Mouse (Mus musculus): ENCODE results near the gene Stk38l. TPM values are rescaled to one million over a fixed set of nuclear protein-coding genes. Genes with fewer than 3 reads are reported as not detected.

Stk38l gene
- polyA plus RNA-seq, 1 experiment from 2014 or later, result 13.1 TPM

DNA sequence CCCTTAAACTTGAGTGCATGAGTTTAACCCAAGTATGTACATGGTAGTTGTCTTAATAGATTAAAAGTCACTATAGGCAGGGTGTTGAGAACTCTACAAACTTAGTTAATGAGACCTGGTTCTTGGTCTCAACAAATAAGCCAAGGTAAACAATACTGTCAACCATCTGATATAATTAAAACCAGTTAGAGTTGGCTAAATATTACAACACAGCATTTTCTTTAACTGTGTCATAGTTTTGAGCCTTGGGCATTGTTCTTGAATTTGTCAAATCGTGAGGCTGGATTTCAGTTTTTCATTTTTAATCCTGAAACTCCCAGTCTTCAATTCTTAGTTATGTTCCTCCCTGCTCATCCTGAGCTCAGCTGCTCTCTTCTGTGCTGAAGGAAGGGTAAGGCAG is 6.2 kb downstream of the Stk38l start:
- ATAC-seq (replicated peaks; ENCODE audit: low FRiP score, low read depth), result no peak
- 87% methylated on average over 1 of the region's 1 CpGs for WGBS
- no peak overlapping the region for H3K4me3 ChIP-seq (replicated peaks; ENCODE audit: low read depth, low read length)
- no peak for DNase-seq (ENCODE audit: low spot score)
- H3K27ac ChIP-seq, result no peak overlapping the region
- no peaks in the 10 kb centered on the region for H3K27me3 ChIP-seq (ENCODE audit: insufficient read depth, low read length)
- H3K36me3 ChIP-seq (ENCODE audit: insufficient read depth, low read length), result no peaks in the 10 kb centered on the region
- TF ChIP-seq CTCF (IDR thresholded peaks at IDR 0.05; ENCODE audit: low read depth), result no peak
- no peak overlapping the region for H3K9ac ChIP-seq (ENCODE audit: low read depth, low read length)
- no peak overlapping the region for H3K4me2 ChIP-seq (ENCODE audit: low read length)
- H3K4me1 ChIP-seq (replicated peaks; ENCODE audit: insufficient read depth, low read length), result no peaks in the 10 kb centered on the region
- H3K9me3 ChIP-seq (replicated peaks; ENCODE audit: low read length), result no peaks in the 10 kb centered on the region

DNA sequence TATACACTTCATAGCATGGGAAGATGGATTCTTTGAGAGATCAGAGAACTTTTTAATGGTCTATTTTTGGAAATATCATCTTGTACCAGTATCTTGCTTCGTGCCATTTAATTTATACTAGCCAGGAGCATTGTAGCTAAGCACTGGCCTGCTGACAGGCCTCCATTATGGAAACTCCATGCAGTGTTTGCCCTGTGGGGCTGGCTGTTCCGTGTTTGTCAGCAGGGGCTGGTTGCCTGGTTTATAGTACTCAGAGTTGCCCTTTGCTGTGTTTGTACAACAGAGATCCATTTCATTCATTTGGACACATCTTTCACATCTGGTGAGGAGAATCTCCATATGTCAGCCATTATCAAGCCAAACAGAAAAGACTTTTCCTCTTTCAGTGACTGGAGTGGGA is 6.9 kb downstream of the Stk38l start:
- Histone ChIP-seq H3K27ac (no peak overlapping the region), H3K4me3 (replicated peaks; ENCODE audit: low read depth, low read length) (no peak overlapping the region), H3K27me3 (ENCODE audit: insufficient read depth, low read length) (no peaks in the 10 kb centered on the region), H3K36me3 (ENCODE audit: insufficient read depth, low read length) (no peaks in the 10 kb centered on the region), H3K9me3 (replicated peaks; ENCODE audit: low read length) (no peaks in the 10 kb centered on the region), H3K4me2 (ENCODE audit: low read length) (no peak overlapping the region), H3K4me1 (replicated peaks; ENCODE audit: insufficient read depth, low read length) (no peaks in the 10 kb centered on the region), H3K9ac (ENCODE audit: low read depth, low read length) (no peak overlapping the region)
- ATAC-seq (replicated peaks; ENCODE audit: low FRiP score, low read depth), result no peak
- TF ChIP-seq CTCF (IDR thresholded peaks at IDR 0.05; ENCODE audit: low read depth), result no peak
- no peak for DNase-seq (ENCODE audit: low spot score)
- WGBS, result 53% methylated on average over 2 of the region's 2 CpGs

DNA sequence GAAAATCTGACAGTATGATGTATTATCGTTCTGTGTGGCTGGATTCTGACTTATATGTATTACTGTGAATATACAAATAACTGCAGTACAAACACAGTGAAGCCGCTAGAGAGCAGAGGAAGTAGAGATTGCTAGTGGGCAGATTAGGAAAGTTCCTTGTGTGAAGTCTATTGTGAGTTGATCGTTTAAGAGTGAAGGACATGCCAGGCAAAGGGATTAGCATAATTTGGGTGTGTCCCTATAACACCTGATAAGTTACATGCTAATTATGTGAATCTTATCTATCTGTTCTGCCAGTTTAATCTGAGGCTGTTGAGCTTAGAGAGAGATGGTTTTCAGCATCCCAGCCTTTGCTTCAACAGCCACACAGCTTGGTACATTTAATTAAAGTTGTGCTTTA is 7.4 kb downstream of the Stk38l start:
- Histone ChIP-seq H3K4me3 (replicated peaks; ENCODE audit: low read depth, low read length) (no peak overlapping the region), H3K4me2 (ENCODE audit: low read length) (no peak overlapping the region), H3K36me3 (ENCODE audit: insufficient read depth, low read length) (no peaks in the 10 kb centered on the region), H3K9ac (ENCODE audit: low read depth, low read length) (no peak overlapping the region), H3K27ac (no peak overlapping the region), H3K9me3 (replicated peaks; ENCODE audit: low read length) (no peaks in the 10 kb centered on the region), H3K27me3 (ENCODE audit: insufficient read depth, low read length) (no peaks in the 10 kb centered on the region), H3K4me1 (replicated peaks; ENCODE audit: insufficient read depth, low read length) (no peaks in the 10 kb centered on the region)
- no peak for DNase-seq (ENCODE audit: low spot score)
- no peak for TF ChIP-seq CTCF (IDR thresholded peaks at IDR 0.05; ENCODE audit: low read depth)
- ATAC-seq (replicated peaks; ENCODE audit: low FRiP score, low read depth), result no peak
- WGBS, result 73% methylated on average over 3 of the region's 3 CpGs

DNA sequence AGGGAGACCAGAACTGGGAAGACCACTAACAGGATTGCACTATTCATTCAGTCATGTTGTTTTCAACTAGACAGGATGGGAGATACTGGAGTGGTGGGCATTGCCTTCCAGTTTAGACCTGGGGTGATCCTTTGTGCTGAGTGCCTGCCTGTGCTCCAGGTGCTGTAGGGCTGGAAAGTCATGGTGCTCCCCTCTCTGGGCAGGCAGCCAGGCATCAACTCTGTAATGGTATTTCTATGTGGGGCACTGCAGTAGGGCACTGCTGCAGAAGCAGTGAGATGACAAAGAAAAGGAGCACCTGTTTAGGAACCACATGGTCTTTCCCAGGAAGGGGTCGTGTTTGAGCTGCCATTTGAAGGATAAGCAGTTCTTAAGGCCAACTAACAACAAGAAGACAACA is 7.9 kb downstream of the Stk38l start:
- Histone ChIP-seq H3K27me3 (ENCODE audit: insufficient read depth, low read length) (no peaks in the 10 kb centered on the region), H3K4me2 (ENCODE audit: low read length) (no peak overlapping the region), H3K4me3 (replicated peaks; ENCODE audit: low read depth, low read length) (no peak overlapping the region), H3K4me1 (replicated peaks; ENCODE audit: insufficient read depth, low read length) (no peaks in the 10 kb centered on the region), H3K27ac (no peak overlapping the region), H3K36me3 (ENCODE audit: insufficient read depth, low read length) (no peaks in the 10 kb centered on the region), H3K9ac (ENCODE audit: low read depth, low read length) (no peak overlapping the region), H3K9me3 (replicated peaks; ENCODE audit: low read length) (no peaks in the 10 kb centered on the region)
- WGBS, result 25% methylated on average over 1 of the region's 1 CpGs
- TF ChIP-seq CTCF (IDR thresholded peaks at IDR 0.05; ENCODE audit: low read depth), result no peak
- DNase-seq (ENCODE audit: low spot score) (no peak), ATAC-seq (replicated peaks; ENCODE audit: low FRiP score, low read depth) (no peak)

DNA sequence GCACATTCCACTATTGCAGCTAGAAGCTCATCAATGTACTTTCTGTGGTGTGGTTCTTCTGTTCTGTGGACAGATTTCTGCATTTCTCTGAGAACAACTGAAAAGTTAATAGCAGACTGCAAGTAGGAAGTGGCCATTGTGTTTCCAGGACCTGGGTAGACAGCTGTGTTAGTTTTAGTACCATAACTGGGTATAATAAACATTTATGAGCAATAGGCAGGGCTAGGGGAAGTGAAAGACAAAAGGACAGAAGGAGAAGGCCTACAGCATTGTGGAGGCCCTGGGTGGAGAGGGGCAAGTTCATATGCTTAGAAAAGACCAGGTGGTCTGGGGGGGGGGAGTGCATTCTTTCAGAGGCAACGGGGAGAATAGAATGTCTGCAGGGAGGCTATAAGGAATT is 8.8 kb downstream of the Stk38l start:
- H3K27ac ChIP-seq, result no peak overlapping the region

DNA sequence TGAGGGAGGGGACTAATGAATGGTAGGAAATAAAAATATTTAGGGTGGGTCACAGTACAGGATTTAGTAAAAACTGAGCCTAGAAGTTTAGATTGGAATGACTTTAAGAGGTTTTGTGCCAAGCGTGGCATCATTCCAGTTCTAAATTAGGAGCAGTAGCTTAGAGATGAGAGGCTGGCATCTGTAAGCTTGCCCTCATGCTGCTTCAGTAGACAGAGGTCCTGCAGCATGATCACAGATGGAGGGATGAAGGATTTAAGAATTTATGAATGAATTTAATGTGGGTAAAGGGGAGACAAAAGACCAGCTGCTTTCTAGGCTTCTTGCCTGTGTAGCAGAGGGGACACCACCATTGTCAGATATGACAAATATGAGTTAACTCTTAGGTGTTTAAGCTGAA is 14.1 kb downstream of the Stk38l start:
- 97% methylated on average over 1 of the region's 1 CpGs for WGBS
- Histone ChIP-seq H3K9ac (ENCODE audit: low read depth, low read length) (no peak overlapping the region), H3K4me1 (replicated peaks; ENCODE audit: insufficient read depth, low read length) (no peaks in the 10 kb centered on the region), H3K36me3 (ENCODE audit: insufficient read depth, low read length) (no peaks in the 10 kb centered on the region), H3K4me2 (ENCODE audit: low read length) (no peak overlapping the region), H3K27me3 (ENCODE audit: insufficient read depth, low read length) (no peaks in the 10 kb centered on the region), H3K4me3 (replicated peaks; ENCODE audit: low read depth, low read length) (no peak overlapping the region), H3K9me3 (replicated peaks; ENCODE audit: low read length) (no peaks in the 10 kb centered on the region), H3K27ac (no peak overlapping the region)
- TF ChIP-seq CTCF (IDR thresholded peaks at IDR 0.05; ENCODE audit: low read depth), result no peak
- ATAC-seq (replicated peaks; ENCODE audit: low FRiP score, low read depth), result no peak
- DNase-seq (ENCODE audit: low spot score), result no peak

More for the DNA sequence above, 8.8 kb downstream of the Stk38l start:
- no peaks in the 10 kb centered on the region for H3K36me3 ChIP-seq (ENCODE audit: insufficient read depth, low read length)
- no peak for DNase-seq (ENCODE audit: low spot score)
- WGBS, result 41% methylated on average over 1 of the region's 1 CpGs
- H3K9me3 ChIP-seq (replicated peaks; ENCODE audit: low read length), result no peaks in the 10 kb centered on the region
- TF ChIP-seq CTCF (IDR thresholded peaks at IDR 0.05; ENCODE audit: low read depth), result no peak
- no peaks in the 10 kb centered on the region for H3K27me3 ChIP-seq (ENCODE audit: insufficient read depth, low read length)
- H3K9ac ChIP-seq (ENCODE audit: low read depth, low read length), result no peak overlapping the region
- H3K4me2 ChIP-seq (ENCODE audit: low read length), result no peak overlapping the region
- H3K4me1 ChIP-seq (replicated peaks; ENCODE audit: insufficient read depth, low read length), result no peaks in the 10 kb centered on the region
- no peak for ATAC-seq (replicated peaks; ENCODE audit: low FRiP score, low read depth)
- H3K4me3 ChIP-seq (replicated peaks; ENCODE audit: low read depth, low read length), result no peak overlapping the region

DNA sequence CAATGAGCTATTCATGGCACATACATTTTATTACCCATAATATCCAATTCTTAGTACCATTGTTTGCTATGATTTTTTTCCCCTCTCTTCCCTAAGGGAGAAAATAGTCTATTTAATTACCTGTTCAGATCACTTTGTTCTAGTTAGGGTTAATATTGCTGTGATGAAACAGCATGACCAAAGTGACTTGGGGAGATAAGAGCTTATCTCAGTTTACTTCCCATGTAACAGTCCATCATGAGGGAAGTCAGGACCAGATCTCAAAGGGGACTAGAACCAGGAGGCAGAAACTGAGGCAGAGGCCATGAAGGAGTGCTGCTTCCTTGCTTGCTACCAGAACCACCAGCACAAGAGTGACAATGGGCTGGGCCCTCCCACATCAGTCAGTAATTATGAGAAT is 15.9 kb downstream of the Stk38l start:
- Histone ChIP-seq H3K4me2 (ENCODE audit: low read length) (no peak overlapping the region), H3K4me1 (replicated peaks; ENCODE audit: insufficient read depth, low read length) (no peaks in the 10 kb centered on the region), H3K9ac (ENCODE audit: low read depth, low read length) (no peak overlapping the region), H3K9me3 (replicated peaks; ENCODE audit: low read length) (no peaks in the 10 kb centered on the region), H3K36me3 (ENCODE audit: insufficient read depth, low read length) (no peaks in the 10 kb centered on the region), H3K4me3 (replicated peaks; ENCODE audit: low read depth, low read length) (no peak overlapping the region), H3K27ac (no peak overlapping the region), H3K27me3 (ENCODE audit: insufficient read depth, low read length) (no peaks in the 10 kb centered on the region)
- no peak for ATAC-seq (replicated peaks; ENCODE audit: low FRiP score, low read depth)
- DNase-seq (ENCODE audit: low spot score), result no peak
- no peak for TF ChIP-seq CTCF (IDR thresholded peaks at IDR 0.05; ENCODE audit: low read depth)
